Mouse (Mus musculus) lung, postnatal 25 days (tissue): ENCODE measurements around the gene Olfr1246.
"Not testable (repeated sequence)": the region's sequence is repeated elsewhere in the genome, so short reads cannot be mapped to it uniquely, and the experiment has no call there.

Experiments
- DNase-seq: peaks from one replicate; pipeline ENCODE4 v3.0.0; 2022; ENCODE audit warnings: low spot score

Olfr1246 gene

GRCm38 (mm10) chr2:89593057-89593456, at the start of gene Olfr1246:
Gene Olfr1246 (minus strand): TSS chr2:89593157.
- no peak for DNase-seq

- DNase-seq: no peak
These were observed 41.9 kb upstream of the Olfr1246 start, which contains the start of gene Olfr1249 for GRCm38 (mm10) chr2:89634883-89635282. Gene Olfr1249 (minus strand): TSS chr2:89634983.

- not testable (repeated sequence) for DNase-seq
These were observed 25.2 kb upstream of the Olfr1246 start, which contains the start of gene Olfr1248 for GRCm38 (mm10) chr2:89618145-89618544. Gene Olfr1248 (minus strand): TSS chr2:89618245.

- no peak for DNase-seq
These were observed 21.1 kb upstream of the Olfr1246 start, which contains the start of gene Olfr1247 for GRCm38 (mm10) chr2:89614030-89614429. Gene Olfr1247 (minus strand): TSS chr2:89614130.

GRCm38 (mm10) chr2:89578347-89578746, 14.6 kb downstream of the Olfr1246 start, which contains the start of gene Olfr1245:
Gene Olfr1245 (minus strand): TSS chr2:89578447.
- DNase-seq: no peak

GRCm38 (mm10) chr2:89562706-89563105, 30.3 kb downstream of the Olfr1246 start:
- DNase-seq: not testable (repeated sequence)

GRCm38 (mm10) chr2:89544516-89544915, 48.4 kb downstream of the Olfr1246 start:
- no peak for DNase-seq

- no peak for DNase-seq
These were observed 53.0 kb downstream of the Olfr1246 start for GRCm38 (mm10) chr2:89539923-89540322.
